Mouse (Mus musculus): ENCODE measurements around the gene Npcd. TPM values are rescaled to one million over a fixed set of nuclear protein-coding genes. Genes with fewer than 3 reads are reported as not detected.

Gene Npcd
- polyA plus RNA-seq, 2 experiments = 0.99 to 1.7 TPM

GRCm38 (mm10) chr15:79749162-79749561, 84.9 kb downstream of the Npcd start:
- Histone ChIP-seq H3K27ac (replicated peaks; ENCODE audit: low read depth, low read length) (no peak overlapping the region), H3K36me3 (ENCODE audit: control insufficient read depth, insufficient read depth, low read length) (no peaks in the 10 kb centered on the region), H3K4me3 (replicated peaks; ENCODE audit: low read length) (no peak overlapping the region), H3K4me2 (replicated peaks; ENCODE audit: low read depth, low read length, severe bottlenecking) (no peak overlapping the region), H3K9me3 (ENCODE audit: control insufficient read depth, low read length) (no peaks in the 10 kb centered on the region), H3K4me1 (ENCODE audit: control insufficient read depth, insufficient read depth, low read length) (peaks cover 6% of the 10 kb centered on the region), H3K9ac (ENCODE audit: low read depth, low read length, severe bottlenecking) (no peak overlapping the region), H3K27me3 (ENCODE audit: control insufficient read depth, insufficient read depth, low read length) (no peaks in the 10 kb centered on the region)
- no peak for ATAC-seq (ENCODE audit: low FRiP score, low read depth)
- 91% methylated on average over 7 of the region's 7 CpGs for WGBS
- TF ChIP-seq POLR2A (IDR thresholded peaks at IDR 0.05; ENCODE audit: borderline replicate concordance, extremely low read depth, insufficient read depth, insufficient read length) = no peak
- no peak for DNase-seq (ENCODE audit: low spot score)

- Histone ChIP-seq H3K4me3 (replicated peaks; ENCODE audit: low read length) (no peak overlapping the region), H3K9me3 (ENCODE audit: control insufficient read depth, low read length) (no peaks in the 10 kb centered on the region), H3K27ac (replicated peaks; ENCODE audit: low read depth, low read length) (no peak overlapping the region), H3K4me1 (ENCODE audit: control insufficient read depth, insufficient read depth, low read length) (peaks cover 6% of the 10 kb centered on the region), H3K36me3 (ENCODE audit: control insufficient read depth, insufficient read depth, low read length) (no peaks in the 10 kb centered on the region), H3K4me2 (replicated peaks; ENCODE audit: low read depth, low read length, severe bottlenecking) (no peak overlapping the region), H3K9ac (ENCODE audit: low read depth, low read length, severe bottlenecking) (no peak overlapping the region), H3K27me3 (ENCODE audit: control insufficient read depth, insufficient read depth, low read length) (no peaks in the 10 kb centered on the region)
- ATAC-seq (ENCODE audit: low FRiP score, low read depth) (no peak), DNase-seq (ENCODE audit: low spot score) (no peak)
- 55% methylated on average over 10 of the region's 11 CpGs for WGBS
- TF ChIP-seq POLR2A (IDR thresholded peaks at IDR 0.05; ENCODE audit: borderline replicate concordance, extremely low read depth, insufficient read depth, insufficient read length) = no peak
These were observed 86.0 kb downstream of the Npcd start for GRCm38 (mm10) chr15:79747998-79748397.

- no peaks in the 10 kb centered on the region for H3K27me3 ChIP-seq (ENCODE audit: control insufficient read depth, insufficient read depth, low read length)
- H3K4me1 ChIP-seq (ENCODE audit: control insufficient read depth, insufficient read depth, low read length) = peaks cover 12% of the 10 kb centered on the region
- H3K4me2 ChIP-seq (replicated peaks; ENCODE audit: low read depth, low read length, severe bottlenecking) = no peak overlapping the region
- no peaks in the 10 kb centered on the region for H3K9me3 ChIP-seq (ENCODE audit: control insufficient read depth, low read length)
- H3K27ac ChIP-seq (replicated peaks; ENCODE audit: low read depth, low read length) = no peak overlapping the region
- H3K4me3 ChIP-seq (replicated peaks; ENCODE audit: low read length) = no peak overlapping the region
- H3K36me3 ChIP-seq (ENCODE audit: control insufficient read depth, insufficient read depth, low read length) = no peaks in the 10 kb centered on the region
- H3K9ac ChIP-seq (ENCODE audit: low read depth, low read length, severe bottlenecking) = no peak overlapping the region
- no peak for TF ChIP-seq POLR2A (IDR thresholded peaks at IDR 0.05; ENCODE audit: borderline replicate concordance, extremely low read depth, insufficient read depth, insufficient read length)
- DNase-seq (ENCODE audit: low spot score) = no peak
- 90% methylated on average over 5 of the region's 5 CpGs for WGBS
- ATAC-seq (ENCODE audit: low FRiP score, low read depth) = no peak
These were observed 88.2 kb downstream of the Npcd start for GRCm38 (mm10) chr15:79745883-79746282.

- Histone ChIP-seq H3K9me3 (ENCODE audit: control insufficient read depth, low read length) (no peaks in the 10 kb centered on the region), H3K4me2 (replicated peaks; ENCODE audit: low read depth, low read length, severe bottlenecking) (no peak overlapping the region), H3K27ac (replicated peaks; ENCODE audit: low read depth, low read length) (no peak overlapping the region), H3K27me3 (ENCODE audit: control insufficient read depth, insufficient read depth, low read length) (no peaks in the 10 kb centered on the region), H3K4me1 (ENCODE audit: control insufficient read depth, insufficient read depth, low read length) (peaks cover 12% of the 10 kb centered on the region), H3K9ac (ENCODE audit: low read depth, low read length, severe bottlenecking) (no peak overlapping the region), H3K36me3 (ENCODE audit: control insufficient read depth, insufficient read depth, low read length) (no peaks in the 10 kb centered on the region), H3K4me3 (replicated peaks; ENCODE audit: low read length) (no peak overlapping the region)
- no peak for ATAC-seq (ENCODE audit: low FRiP score, low read depth)
- TF ChIP-seq POLR2A (IDR thresholded peaks at IDR 0.05; ENCODE audit: borderline replicate concordance, extremely low read depth, insufficient read depth, insufficient read length) = no peak
- WGBS = 38% methylated on average over 10 of the region's 10 CpGs
- DNase-seq (ENCODE audit: low spot score) = no peak
These were observed 88.7 kb downstream of the Npcd start for GRCm38 (mm10) chr15:79745312-79745711.

GRCm38 (mm10) chr15:79744742-79745141, 89.3 kb downstream of the Npcd start:
- Histone ChIP-seq H3K9ac (ENCODE audit: low read depth, low read length, severe bottlenecking) (no peak overlapping the region), H3K9me3 (ENCODE audit: control insufficient read depth, low read length) (no peaks in the 10 kb centered on the region), H3K27ac (replicated peaks; ENCODE audit: low read depth, low read length) (no peak overlapping the region), H3K36me3 (ENCODE audit: control insufficient read depth, insufficient read depth, low read length) (no peaks in the 10 kb centered on the region), H3K4me3 (replicated peaks; ENCODE audit: low read length) (no peak overlapping the region), H3K27me3 (ENCODE audit: control insufficient read depth, insufficient read depth, low read length) (no peaks in the 10 kb centered on the region), H3K4me2 (replicated peaks; ENCODE audit: low read depth, low read length, severe bottlenecking) (no peak overlapping the region), H3K4me1 (ENCODE audit: control insufficient read depth, insufficient read depth, low read length) (peaks cover 12% of the 10 kb centered on the region)
- 77% methylated on average over 8 of the region's 8 CpGs for WGBS
- TF ChIP-seq POLR2A (IDR thresholded peaks at IDR 0.05; ENCODE audit: borderline replicate concordance, extremely low read depth, insufficient read depth, insufficient read length) = no peak
- DNase-seq (ENCODE audit: low spot score) (no peak), ATAC-seq (ENCODE audit: low FRiP score, low read depth) (no peak)

GRCm38 (mm10) chr15:79744001-79744400, 90.0 kb downstream of the Npcd start:
- Histone ChIP-seq H3K9ac (ENCODE audit: low read depth, low read length, severe bottlenecking) (no peak overlapping the region), H3K4me2 (replicated peaks; ENCODE audit: low read depth, low read length, severe bottlenecking) (no peak overlapping the region), H3K4me1 (ENCODE audit: control insufficient read depth, insufficient read depth, low read length) (peaks cover 12% of the 10 kb centered on the region), H3K4me3 (replicated peaks; ENCODE audit: low read length) (no peak overlapping the region), H3K27me3 (ENCODE audit: control insufficient read depth, insufficient read depth, low read length) (no peaks in the 10 kb centered on the region), H3K36me3 (ENCODE audit: control insufficient read depth, insufficient read depth, low read length) (no peaks in the 10 kb centered on the region; the same call in 1 of the 2 replicates), H3K27ac (replicated peaks; ENCODE audit: low read depth, low read length) (no peak overlapping the region), H3K9me3 (ENCODE audit: control insufficient read depth, low read length) (no peaks in the 10 kb centered on the region)
- no peak for TF ChIP-seq POLR2A (IDR thresholded peaks at IDR 0.05; ENCODE audit: borderline replicate concordance, extremely low read depth, insufficient read depth, insufficient read length)
- ATAC-seq (ENCODE audit: low FRiP score, low read depth) (no peak), DNase-seq (ENCODE audit: low spot score) (no peak)
- WGBS = 94% methylated on average over 11 of the region's 11 CpGs
